Mouse (Mus musculus) right cerebral cortex, adult 2 months (tissue): Measurements from ENCODE around the gene Prtg.

Experiments used
- DNase-seq, 2 experiments: peaks; one replicate each; pipeline ENCODE4 v3.0.0; 2021 to 2022; ENCODE audit warnings: low spot score in 2 of 2

Prtg gene

DNA sequence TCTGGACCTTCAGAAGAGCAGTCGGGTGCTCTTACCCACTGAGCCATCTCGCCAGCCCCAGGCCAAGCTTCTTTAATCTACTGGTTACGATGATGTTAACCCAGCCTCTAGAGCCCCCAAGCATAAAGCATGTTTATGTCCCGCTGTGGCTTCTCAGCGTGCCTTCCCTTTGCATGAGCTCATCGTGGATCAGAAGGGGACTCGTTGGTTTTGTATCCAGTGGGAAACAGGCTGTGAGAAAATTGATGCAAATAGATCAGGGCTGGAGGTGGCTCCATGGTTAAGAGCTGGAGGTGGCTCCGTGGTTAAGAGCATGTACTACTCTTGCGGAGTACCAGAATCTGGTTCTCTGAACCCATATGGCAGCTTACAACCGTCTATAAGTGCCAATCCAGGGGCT, 54.6 kb downstream of the Prtg start:
- no peak for DNase-seq

GRCm38 (mm10) chr9:72862186-72862585, 55.5 kb downstream of the Prtg start:
- no peak for DNase-seq

DNA sequence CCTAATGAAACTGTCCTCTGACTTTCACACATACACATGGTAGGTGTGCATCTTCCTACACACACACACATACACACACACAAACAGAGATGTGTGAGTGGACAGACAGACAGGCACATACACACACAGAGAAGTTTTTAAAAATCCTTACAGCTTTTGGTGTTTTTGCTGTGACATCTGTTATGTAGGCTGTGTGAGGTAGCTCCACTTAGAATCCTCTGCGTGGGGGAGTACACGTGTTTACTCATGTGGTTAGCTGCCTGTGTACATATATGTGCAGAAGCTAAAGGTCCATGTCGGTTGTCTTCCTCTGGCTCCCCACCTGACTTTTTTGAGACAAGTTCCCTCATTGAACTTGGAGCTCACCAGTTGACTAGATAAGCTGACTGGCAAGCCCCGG, 56.3 kb downstream of the Prtg start:
- peak in 1 of 2 experiments; percentile 22 for DNase-seq

DNA sequence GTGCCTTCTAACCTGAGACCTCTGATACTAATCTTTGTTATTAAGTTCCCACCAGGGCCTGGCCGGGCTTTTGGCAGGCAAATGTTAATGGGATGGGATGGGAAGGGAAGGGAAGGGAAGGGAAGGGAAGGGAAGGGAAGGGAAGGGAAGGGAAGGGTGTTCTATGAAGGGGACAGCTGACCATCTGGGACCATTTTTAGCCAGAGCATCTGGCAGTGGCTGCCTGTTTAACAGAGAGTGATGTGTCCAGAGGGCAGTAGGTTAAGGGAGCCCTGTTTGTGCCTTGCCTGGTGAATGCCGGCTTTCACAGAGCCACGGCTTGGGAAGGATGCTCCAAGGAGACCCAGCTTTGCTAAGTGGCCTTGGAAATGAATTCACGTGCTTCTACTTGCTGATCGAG, 57.1 kb downstream of the Prtg start:
- no peak for DNase-seq

DNA sequence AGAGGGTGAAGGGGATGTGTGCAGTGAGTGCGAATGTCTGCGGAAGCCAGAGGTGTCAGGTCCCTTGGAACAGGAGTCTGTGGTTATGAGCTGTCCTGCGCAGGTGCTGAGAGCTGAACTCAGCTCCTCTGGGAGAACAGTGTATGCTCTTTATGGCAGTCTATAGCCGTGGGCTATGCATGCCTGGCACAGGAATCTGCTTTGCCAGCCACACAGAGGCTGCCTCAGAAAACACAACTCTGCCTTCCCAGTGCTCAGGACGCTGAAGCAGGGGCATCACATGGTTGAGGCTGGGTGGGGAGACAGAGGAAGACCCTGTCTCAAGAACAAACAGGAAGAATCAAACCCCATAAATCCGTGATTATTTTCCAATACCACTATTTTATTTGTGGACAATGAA, 60.8 kb downstream of the Prtg start:
- DNase-seq: no peak

- DNase-seq: no peak
Observed at GRCm38 (mm10) chr9:72868774-72869173, 62.1 kb downstream of the Prtg start.

DNA sequence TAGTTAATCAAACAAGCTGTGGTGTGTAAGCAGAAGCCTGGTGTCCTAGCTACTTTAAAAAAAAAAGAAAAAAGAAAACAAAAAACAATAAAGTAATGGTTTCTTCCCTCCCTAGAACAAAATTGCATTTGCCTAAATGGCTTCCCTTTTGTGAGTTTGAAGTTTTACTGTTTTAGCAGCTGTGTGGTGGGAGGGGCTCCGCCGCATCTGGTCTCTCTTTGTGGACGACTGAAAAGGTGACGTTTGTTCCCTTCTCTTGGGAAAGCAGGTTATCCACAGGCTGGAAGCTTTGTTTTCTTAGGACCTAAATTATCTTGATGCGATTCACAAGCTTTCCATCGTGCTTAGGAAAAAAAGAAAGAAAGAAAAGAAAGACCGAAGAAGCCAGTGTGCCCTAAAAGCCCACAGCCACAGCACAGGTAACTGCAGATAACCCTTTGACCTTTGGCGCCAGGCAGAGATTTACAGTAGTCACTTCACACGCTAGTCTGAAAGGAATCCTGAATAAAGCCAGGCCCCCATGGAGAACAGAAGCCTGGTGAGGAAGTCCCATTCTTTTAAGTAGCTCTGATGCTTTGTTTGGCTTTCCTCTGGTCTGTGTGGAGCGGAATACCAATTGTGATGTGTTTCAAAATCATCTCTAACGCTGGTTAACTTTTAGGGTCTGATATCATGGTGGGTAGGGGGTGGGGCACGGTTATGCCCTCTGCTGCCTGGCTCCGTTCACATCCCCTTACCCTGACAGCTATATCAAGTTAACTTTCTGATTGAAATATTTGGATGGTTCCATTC, 65.0 kb downstream of the Prtg start:
- no peak for DNase-seq

DNA sequence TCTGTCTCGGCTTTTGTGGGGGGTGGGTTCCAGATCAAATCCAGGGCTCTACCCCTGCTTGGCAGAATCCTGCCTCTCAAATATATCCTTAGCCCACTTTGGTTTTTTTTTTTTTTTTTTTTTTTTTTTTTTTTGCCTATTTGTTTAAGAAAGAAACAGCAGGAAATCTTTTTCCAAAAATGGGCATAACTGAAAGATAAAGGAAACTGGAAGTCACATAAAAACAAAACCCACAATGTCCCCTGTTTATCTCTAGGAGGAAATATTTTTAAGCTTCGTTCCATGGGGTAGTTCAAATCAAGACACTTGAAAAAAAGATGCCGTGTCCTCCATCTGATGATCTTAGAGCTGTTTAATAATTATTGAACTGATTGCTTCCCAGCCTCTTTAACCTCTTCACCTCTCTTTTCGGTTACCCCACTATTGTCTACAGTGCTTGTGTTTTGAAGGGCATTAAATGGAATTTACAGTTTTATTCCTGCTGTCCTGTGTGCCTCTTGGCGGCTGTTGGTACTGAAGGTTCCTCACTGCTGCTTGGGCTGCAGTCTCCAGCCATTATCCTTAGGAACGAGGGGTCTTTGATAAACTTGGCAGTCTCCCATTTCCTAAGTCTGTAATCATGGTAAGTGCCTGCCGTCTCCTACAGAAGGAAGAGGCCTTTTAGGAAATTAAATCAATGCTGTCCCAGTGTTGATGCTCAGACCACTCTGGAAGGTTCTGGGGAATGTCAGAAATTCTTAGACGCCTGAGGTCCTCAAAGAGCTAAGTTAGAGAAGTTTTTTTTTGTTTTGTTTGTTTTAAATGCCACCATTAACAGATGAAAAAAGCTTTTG, 65.8 kb downstream of the Prtg start:
- DNase-seq: no peak

- DNase-seq: no peak
Observed at GRCm38 (mm10) chr9:72875878-72876277, 69.2 kb downstream of the Prtg start.

DNA sequence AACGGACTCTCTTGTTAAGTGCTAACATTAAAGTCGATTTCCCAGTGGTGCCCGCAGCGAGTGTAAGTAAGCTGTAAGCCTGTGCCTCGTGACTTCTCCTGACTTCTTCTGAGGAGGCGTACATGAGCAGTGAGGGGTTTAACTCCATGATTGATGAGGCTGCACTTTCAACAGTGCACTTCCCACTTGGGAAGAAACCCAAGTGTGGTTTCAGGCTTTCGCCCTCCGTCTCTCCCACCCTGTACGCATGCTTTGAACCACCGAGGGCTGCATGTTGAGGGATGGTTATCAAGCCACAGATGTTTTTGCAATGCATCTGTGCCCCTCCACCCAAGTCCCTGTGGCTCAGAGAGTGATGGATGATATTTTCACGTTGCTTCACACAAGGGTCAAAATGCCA, 71.2 kb downstream of the Prtg start:
- no peak for DNase-seq

- no peak for DNase-seq
Observed at GRCm38 (mm10) chr9:72878656-72879055, 72.0 kb downstream of the Prtg start.

DNA sequence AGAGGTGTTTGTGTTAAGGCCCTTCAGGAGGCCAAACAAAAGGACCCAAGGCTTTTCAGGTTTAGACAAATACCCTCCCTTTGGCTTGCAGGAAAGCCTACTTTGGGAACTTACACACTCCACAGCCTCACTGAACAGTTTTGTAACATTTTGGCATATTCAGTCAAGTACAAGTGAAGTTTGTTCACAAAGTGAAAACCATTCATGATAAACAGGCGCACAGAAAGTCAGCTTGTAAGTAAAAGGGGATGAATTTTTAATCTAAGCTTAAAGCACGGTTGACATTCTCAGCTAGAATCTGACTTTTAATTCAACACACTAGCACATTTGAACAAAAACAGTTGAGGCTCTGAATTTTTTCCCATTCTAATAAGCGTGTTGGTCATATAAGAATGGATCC, 72.9 kb downstream of the Prtg start:
- no peak for DNase-seq

- DNase-seq: no peak
Observed at GRCm38 (mm10) chr9:72880225-72880960, 73.7 kb downstream of the Prtg start.

- no peak for DNase-seq
Observed at GRCm38 (mm10) chr9:72881026-72881768, 74.5 kb downstream of the Prtg start.

DNA sequence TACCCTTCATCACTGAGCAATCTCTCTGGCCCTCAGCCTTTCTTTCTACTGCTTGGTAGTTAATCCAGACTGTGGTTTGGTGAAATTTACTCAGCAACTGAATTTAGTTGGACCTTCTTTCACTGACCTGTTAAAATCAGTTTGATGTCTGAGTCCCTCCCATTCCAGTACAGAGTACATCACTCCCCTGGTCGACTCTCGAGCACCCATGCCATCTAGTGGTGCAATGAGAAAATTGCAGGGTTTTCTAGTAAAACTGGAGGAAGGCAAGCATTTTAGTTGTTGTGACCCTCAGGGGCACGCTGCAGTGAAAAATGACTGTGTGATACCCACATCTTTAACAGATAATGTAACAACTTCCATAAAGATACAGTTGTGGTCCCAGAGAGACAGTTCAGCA, 77.3 kb downstream of the Prtg start:
- DNase-seq: peak; percentile 52 to 74

DNA sequence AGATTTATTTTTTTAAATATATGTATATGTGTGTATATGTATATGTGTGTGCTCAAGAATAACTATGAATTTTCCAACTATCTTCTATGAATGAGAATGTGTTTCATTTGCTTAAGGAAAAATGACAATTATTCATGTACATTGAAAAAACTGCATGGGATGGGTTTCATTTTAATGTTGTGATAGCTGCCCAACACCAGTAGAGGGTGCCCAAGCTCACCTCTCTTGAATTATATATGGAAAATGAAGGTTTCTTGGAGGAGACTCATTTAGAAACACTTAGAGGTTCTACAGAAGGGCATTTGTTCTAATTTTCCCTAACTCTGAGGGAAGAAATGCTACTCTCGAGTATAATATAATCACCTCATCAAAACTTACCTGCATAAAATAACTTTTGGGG, 83.1 kb downstream of the Prtg start:
- peak; percentile 38 to 42 for DNase-seq

GRCm38 (mm10) chr9:72890499-72891085, 83.9 kb downstream of the Prtg start:
- DNase-seq: no peak

- no peak for DNase-seq
Observed at GRCm38 (mm10) chr9:72892761-72893160, 86.1 kb downstream of the Prtg start.

- no peak for DNase-seq
Observed at GRCm38 (mm10) chr9:72894796-72895352, 88.2 kb downstream of the Prtg start.

DNA sequence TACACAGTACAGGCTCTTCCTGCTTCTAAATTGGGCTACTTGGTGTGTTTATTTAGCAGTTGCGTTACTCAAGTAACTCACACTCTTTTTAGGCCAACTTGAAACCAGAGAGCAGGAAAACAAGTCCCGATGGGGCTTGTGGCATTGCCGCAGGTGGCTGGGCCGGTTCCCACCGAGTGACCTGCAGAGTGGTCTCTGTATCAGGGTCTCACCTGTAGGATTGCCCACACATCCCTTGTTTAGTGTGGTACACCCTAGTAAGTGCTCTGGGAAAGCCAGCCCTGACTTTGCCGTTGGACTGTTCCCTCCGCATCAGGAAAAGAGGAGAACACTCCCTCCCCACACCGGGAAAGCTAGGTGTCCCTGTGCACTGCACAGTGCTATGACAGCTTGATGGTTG, 95.4 kb downstream of the Prtg start:
- no peak for DNase-seq

- no peak for DNase-seq
Observed at GRCm38 (mm10) chr9:72902611-72903010, 95.9 kb downstream of the Prtg start.
